Mouse (Mus musculus): ENCODE data around the gene Dio1.

Dio1 gene

GRCm38 (mm10) chr4:107300902-107301555, 5.9 kb downstream of the Dio1 start:
- DNase-seq (ENCODE audit: low spot score in 2 of 2): no peak

GRCm38 (mm10) chr4:107300371-107300770, 6.6 kb downstream of the Dio1 start:
- no peak for DNase-seq (ENCODE audit: low spot score in 2 of 2)

- DNase-seq (ENCODE audit: low spot score in 2 of 2): no peak
Observed at GRCm38 (mm10) chr4:107299779-107300340, 7.1 kb downstream of the Dio1 start.

DNA sequence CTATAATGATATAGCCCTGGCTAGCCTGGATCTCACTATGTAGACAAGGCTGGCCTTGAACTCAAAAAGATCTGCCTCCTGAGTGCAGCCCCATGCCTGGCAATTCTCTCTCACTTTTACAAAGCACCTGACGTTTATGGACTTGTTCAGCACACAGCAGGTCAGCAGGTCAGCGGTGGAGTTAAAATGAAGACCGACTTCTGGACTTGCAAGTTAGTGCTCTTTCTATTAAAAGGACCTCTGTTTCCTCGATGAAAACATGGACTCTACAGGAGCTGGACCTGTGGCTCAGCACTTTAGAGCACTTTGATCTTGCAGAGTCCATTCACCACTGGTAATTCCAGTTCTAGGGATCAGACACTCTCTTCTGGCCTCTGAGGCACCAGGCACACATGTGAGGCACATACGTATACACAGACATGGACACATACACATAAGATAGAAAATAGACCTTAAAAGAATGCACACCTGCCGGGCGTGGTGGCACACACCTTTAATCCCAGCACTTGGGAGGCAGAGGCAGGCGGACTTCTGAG, 8.8 kb downstream of the Dio1 start:
- no peak for DNase-seq (ENCODE audit: low spot score in 2 of 2)

- DNase-seq (ENCODE audit: low spot score in 2 of 2): no peak
Observed at GRCm38 (mm10) chr4:107292273-107292662, 14.7 kb downstream of the Dio1 start.

- DNase-seq (ENCODE audit: low spot score in 2 of 2): no peak
Observed at GRCm38 (mm10) chr4:107291611-107292272, 15.2 kb downstream of the Dio1 start.

DNA sequence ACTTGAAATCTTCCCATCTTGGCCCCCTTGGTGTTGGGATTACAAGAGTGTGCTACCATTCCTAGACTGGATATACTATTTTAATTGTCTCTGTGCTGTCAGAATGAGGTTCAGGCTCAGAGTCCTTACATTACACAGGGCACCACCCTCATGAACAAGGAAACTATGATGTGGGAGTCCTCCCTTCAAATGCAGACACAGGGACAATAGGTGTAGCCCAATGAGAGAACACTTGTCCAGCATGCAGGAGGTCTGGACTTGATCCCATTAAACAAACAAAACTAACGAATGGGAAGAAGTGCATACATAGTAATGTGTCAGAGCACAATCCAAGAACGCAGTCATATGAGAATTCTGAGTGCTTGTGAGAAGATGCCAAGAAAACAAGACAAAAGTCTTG, 19.5 kb downstream of the Dio1 start:
- DNase-seq (ENCODE audit: low spot score in 2 of 2): no peak

GRCm38 (mm10) chr4:107286386-107286785, 20.6 kb downstream of the Dio1 start:
- no peak for DNase-seq (ENCODE audit: low spot score in 2 of 2)

GRCm38 (mm10) chr4:107285446-107286200, 21.3 kb downstream of the Dio1 start:
- no peak for DNase-seq (ENCODE audit: low spot score in 2 of 2)

DNA sequence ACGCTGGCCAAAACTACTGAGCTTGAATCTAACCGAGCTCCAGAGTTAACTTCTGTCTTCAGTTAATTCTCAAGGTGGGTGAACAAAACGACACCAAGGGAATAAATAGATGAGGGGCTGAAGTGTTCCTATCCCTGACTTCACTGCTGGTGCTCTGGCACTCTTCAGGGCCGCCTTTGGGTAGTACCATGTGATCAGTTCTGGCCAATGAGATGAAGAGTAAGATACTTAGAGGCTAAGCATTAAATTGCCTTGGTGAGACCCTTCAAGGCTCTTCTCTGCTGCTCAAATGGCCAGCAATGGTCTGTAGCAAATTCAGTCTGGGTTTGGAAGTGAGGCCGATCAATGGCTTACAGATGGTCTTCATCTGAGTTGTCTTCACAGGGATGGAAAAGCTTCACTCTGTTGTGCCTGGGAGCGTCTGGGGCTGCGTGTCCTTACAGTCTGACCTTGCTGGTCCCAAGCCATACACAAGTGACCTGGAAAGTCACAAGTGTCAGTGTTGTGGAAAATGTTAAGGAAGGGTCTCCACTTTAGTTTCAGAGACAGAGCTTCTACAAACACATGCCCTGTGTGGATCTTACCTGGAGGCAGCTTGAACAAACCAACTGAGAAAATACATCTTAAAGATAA, 26.0 kb downstream of the Dio1 start:
- no peak for DNase-seq (ENCODE audit: low spot score in 2 of 2)

DNA sequence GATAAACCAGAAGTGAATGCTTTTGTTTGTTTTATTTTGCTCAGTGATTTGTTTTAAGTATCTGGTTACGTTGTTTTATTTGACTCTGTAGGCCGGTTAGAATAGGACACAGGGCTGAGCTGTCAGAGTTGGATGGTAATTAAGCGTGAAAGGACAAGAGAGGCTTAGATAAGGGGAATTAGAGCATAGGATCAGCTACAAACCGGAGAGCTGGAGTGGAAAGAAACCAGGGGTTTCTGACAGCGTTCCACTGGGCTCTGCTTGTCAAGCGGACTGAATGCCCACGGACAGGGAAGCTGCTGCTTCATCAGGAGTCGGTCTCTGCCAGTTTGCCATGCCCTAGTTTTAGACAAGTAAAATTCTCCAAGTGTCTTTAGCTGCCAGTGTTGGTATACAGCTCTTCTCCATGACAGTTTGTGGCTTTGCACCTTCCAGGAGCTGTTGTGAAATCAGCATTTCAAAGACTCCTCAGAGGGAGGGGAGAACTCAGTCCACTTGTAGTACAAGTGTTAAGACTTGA, 28.7 kb downstream of the Dio1 start:
- DNase-seq (ENCODE audit: low spot score in 2 of 2): no peak

DNA sequence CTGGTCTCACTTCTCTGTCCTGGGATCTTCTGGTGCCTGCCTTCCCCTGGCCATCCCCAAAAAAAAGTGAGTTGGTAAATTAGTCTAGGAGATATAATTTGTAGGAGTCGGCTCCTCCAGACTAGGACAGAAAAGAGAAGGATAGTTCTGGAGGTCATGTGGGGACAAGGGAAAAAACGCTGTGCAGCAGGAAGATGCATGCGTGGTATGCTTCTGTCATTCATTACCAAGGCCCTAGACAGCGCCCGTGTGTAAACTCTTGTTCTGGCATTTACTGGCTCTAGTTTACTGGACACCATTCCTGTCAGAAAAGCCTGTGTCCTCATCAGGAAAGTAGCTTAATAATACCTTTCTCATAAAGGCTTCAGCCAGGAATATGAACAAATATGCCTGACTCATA, 32.5 kb downstream of the Dio1 start:
- DNase-seq (ENCODE audit: low spot score in 2 of 2): no peak

GRCm38 (mm10) chr4:107273683-107274082, 33.3 kb downstream of the Dio1 start:
- DNase-seq (ENCODE audit: low spot score in 2 of 2): no peak

DNA sequence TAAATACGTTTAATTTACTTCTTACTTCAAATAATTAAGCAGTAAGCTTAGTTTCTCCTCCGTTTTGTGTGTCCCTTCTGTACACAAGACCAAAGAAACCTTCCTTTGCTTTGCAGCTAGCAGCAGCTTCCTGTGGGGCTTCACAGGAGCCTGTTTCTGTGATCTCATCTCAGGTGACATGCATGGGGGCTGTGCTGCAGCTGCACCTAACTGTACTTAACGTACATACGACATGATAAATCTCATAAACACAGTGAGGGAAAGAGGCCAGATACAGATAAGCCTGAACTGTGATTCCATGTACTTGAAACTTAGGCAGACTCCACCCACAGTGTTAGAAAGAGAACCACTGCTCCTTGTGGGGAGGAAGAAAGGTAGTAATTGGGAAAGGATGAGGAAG, 47.0 kb downstream of the Dio1 start:
- no peak for DNase-seq (ENCODE audit: low spot score in 2 of 2)

DNA sequence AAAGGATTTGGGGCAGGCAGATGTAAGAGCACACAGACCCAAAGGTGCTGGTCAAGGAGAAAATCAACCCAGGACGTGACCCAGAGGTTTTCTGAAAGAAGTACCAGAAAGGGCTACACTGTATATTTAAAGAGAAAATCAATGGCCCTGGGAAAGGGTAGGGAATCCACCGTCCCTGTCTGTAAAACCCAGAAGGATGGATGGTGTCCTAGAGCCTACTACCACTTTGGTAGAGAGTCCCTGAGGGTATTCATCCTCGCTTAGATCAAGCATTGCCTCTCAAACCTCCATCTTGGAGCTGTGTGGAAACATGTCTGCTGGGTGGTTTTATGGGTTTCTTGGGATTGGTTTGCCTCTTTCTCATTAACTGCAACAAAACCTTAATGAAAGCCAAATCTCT, 52.6 kb downstream of the Dio1 start:
- DNase-seq (ENCODE audit: low spot score in 2 of 2): no peak

DNA sequence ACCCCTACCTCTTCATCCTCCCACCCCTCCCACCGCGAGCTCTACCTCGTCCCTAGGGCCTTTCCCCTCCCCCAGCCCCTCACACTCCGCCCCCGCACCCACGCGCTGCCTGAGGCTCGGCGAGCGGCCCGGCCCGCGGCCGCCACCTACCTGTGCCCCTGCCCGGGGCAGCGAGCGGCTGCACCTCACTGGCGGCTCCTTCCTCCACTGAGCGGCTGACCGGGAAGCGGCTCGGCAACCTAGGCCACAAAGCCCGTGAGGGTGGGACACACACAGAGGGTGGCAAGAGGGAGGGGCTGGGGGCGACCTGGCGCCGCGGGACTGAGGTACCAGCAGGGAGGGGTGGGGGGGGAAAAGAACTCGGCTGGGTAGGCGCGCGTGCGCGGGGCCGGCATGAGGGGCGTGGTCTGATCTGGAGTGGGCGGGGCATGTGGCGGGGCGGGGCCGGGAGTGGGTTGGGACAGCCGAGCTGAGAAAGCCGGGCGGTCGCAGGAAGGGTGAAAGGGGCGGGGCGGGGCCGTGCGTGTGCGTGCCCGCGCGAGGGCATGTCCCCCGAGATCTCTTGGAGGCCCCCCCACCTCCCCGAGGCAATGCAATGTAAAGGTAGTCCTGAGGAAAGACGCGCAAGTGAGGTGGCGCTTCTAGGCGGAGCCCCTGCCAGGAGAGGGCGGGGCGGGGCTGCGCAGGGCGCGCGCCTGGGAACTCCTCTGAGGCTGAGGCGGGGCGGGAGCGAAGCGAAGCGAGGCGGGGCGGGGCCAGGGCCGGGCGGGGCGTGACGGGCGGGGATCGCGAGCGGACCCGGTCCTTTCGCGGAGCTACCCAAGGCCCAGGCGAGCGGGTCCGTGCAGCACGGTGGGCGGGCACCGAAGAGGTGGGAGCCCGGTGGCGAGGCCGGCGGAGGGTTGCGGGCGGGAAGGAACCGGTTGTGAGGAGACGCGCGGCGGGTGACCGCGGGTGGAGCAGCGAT, 53.6 kb downstream of the Dio1 start, which contains the start of the genes Lrrc42 and Hspb11:
Gene Lrrc42 (minus strand): TSS at position 408 of the 967 bp plus-strand sequence.
Gene Hspb11 (plus strand): TSS at position 469 of the 967 bp plus-strand sequence.
- peak; percentile 96 to 97 for DNase-seq (ENCODE audit: low spot score in 2 of 2)

GRCm38 (mm10) chr4:107252522-107252921, 54.4 kb downstream of the Dio1 start:
- peak in 1 of 2 experiments; percentile 27 for DNase-seq (ENCODE audit: low spot score in 2 of 2)

DNA sequence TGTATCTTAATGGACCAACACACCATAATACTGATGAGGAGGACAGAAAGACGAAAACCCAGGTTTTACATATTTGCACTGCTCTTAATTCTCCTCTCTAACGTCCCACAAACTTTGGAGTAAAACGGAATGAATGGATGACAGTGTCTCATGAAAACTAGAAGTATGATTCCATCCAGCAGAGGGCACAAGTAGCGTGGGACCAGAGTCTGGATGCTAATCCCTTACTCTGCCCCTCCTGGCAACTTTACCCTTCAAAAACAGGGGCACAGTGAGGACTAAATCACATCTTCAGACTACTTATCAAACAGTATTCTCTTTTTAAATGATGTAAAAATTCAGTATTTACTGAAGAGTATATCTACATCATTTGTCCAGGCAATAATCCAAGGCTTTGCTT, 56.5 kb downstream of the Dio1 start:
- DNase-seq (ENCODE audit: low spot score in 2 of 2): peak; percentile 46

DNA sequence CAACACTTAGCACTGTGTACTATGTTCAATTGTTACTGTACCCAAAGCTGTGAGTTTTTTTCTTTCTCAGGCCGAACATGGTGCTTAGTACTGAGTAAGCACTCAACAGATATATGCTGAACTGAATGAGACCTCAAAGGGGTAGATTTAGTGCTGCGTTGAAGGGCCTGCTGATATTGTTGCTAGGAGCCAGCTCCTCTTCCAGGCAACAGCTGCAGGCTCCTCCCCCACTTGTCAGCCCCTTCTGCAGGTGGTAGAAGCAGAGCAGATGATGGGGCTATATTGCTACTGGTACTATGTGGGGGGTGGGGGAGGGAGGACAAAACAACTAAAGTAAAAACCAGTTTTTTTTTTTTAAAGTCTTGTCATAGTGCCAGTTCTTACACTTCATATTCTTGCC, 57.5 kb downstream of the Dio1 start:
- DNase-seq (ENCODE audit: low spot score in 2 of 2): peak; percentile 47 to 55

DNA sequence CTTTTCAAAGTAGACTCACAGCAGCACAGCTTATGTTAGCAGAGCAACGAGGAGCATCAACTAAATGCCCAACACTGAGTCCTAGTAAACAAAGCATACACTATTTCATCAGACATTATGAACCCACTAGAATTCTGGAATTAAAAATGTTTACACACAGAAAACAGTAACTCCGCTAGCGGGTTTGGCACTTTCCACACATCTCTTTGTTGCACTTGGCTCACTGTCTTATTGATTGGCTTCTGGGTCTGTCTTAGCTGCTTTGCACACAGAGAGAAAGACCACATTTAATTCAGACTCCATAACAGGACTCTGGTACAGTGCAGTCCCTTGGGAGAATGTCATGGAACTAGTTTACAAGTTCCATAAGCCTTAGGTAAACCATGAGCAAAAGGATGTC, 58.9 kb downstream of the Dio1 start:
- no peak for DNase-seq (ENCODE audit: low spot score in 2 of 2)

Measured in right cerebral cortex, postnatal 10 days (tissue).